Mouse (Mus musculus) lung, postnatal 25 days (tissue): ENCODE measurements around the gene Klre1.
"Not testable (repeated sequence)": the region's sequence is repeated elsewhere in the genome, so short reads cannot be mapped to it uniquely, and the experiment has no call there.

Experiments used
- DNase-seq: peaks from one replicate; pipeline ENCODE4 v3.0.0; 2022; ENCODE audit warnings: low spot score

Gene Klre1

DNA sequence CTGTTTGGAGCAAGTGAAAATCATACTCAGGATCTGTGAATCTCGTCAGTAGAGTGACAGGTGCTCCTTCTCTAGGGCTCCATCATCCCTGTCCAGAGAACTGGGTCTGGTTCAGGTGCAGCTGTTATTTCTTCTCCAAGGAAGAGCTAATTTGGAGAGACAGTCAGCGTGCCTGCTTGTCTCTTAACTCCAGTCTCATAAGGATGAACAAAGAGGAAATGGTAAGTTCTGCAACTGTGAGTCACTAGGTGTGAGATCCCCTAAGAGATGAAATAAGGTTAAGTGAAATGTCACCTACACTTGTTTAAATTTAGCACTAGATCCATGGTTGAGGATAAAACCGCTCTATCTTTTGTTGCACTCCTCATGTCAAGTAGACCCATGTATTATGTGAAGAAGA is 5.3 kb downstream of the Klre1 start:
- no peak for DNase-seq

DNA sequence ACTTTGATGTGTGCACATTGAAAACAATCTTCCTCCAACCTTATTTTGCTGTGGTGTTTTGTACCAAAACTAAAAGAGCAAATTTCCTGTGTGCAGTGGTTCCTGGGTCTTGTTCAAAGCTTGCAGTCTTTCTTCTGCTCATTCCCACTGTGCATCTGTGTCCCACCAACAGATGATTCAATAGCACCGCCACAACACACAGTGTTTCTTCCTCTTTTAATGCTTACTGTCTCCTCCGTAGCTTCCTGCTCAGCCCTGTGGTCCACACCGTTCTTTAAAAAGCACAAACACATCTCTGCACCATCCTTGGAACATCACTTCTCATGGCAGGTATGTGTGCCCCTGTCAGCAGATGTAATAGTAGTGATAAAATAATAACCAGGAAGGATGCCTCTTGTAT is 13.8 kb downstream of the Klre1 start, which contains the start of gene Klrd1:
Gene Klrd1, plus strand, starts transcription at position 275 of the 400 bp plus-strand sequence.
- DNase-seq: peak; percentile 28

DNA sequence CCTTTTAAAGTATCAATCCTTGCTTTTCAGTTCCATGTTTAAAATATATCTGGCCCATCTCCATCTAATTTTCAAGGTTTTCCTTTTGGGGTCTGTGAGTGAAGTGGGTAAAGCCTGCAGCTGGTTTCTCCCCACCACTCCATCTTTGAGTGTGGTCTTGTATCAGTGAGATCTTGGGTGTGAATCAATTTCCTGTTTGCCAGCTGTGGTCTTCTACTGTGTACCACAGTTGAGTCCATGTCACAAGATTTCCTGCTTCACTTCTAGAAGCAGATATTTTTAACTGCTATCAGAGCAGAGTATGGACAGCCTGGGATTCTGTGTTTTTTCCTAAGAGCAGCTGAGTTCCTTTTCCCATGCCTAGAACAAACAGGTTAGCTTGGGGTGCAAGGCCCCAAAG is 30.7 kb downstream of the Klre1 start:
- DNase-seq: peak; percentile 8

DNA sequence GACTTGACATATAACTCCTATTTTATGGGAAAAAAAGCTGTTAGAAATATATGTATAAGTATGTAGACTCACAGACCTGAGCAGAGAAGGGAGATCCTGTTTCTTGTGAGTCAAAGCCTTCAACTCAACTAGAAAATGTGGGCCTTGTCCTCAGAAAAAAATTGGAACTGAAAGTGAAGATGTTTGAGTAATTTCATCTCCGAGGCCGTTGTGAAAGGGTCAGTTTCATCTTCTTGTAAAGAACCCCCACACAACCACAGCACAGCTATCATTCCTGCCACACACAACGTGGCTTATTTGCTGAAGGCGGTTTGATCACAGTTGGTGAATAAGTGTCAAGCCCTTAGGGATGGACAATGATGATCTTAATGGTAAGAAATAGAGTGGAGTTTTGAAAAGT is 46.0 kb downstream of the Klre1 start, which contains the start of gene Klrk1:
Gene Klrk1, minus strand, starts transcription at position 130 of the 400 bp plus-strand sequence.
- no peak for DNase-seq

DNA sequence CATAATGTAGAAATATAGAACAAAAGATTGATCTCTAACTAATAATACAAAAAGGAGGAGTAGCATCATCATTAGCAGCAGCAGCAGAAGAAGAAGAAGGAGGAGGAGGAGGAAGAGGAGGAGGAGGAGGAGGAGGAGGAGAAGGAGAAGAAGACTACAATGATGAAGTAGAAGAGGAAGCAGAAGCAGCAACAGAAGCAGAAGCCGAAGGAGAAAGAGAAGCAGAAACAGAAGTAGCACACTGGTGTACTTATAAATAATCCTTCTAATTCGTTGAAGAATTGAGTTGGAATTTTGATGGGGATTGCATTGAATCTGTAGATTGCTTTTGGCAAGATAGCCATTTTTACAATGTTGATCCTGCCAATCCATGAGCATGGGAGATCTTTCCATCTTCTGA is 53.3 kb downstream of the Klre1 start:
- not testable (repeated sequence) for DNase-seq
